Mouse (Mus musculus): ENCODE measurements around the gene Sst.
"Not testable (repeated sequence)": the region's sequence is repeated elsewhere in the genome, so short reads cannot be mapped to it uniquely, and the experiment has no call there.

Sst gene

DNA sequence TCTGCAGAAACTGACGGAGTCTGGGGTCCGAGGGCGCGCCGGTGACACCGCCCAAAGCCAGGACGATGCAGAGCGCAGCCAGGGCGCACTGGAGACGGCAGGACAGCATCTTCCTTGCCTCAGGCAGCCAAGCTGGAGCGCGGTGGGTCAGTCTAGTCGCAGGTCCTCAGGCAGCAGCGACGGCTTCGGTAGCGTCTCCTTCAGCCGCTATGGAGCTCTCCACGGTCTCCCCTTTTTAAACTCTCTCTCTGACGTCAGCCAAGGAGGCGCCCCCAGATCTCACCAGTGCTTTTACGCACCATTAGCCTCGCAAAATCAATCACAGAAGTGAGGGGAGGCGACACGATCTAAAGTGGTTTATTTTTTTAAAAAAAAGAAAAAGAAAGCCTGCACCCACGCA lies at the start of gene Sst:
Sst (minus strand) TSS at position 323 of the 400 bp plus-strand sequence.
- DNase-seq (ENCODE audit: low spot score), result no peak

DNA sequence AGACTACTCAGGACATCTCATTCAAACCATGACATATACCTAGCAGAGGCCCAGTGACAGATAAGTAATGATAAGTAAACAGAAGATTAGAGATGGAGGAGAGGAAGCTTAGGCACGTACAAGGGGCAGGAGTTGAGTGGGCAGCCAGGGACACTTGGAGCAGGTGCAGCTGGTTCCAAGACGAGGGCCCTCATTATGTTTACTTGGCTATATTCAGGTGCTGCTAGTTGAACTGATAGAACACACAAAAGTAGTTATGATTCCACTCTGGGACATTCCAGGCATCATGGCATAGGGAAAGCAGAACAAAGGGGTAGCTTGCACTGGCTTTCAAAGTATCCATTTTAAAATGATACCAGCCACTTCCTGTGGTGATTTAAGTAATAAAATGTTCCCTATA lies 43.6 kb upstream of the Sst start:
- no peak for DNase-seq (ENCODE audit: low spot score)

DNA sequence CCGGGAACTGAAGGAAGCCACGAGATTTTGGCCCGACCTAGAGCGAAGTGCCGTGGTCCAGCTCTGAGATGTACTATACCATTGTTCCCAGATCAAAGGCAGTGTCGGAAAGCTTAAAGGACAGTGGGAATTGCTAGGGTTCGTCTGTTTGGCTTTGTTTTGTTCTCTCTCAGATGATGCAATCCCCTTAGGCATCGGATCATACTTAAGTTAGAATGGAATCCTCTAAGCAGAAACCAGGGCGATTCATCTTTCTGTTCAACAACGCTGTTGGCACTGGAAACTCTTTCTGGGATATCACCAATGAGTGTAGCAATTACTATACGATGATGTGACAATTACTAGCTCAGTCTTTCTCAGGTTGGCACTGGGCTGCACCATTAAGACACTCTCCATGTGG lies 41.5 kb upstream of the Sst start, which contains the start of gene Rtp2:
Rtp2 (minus strand) TSS at position 101 of the 400 bp plus-strand sequence.
- DNase-seq (ENCODE audit: low spot score), result no peak

DNA sequence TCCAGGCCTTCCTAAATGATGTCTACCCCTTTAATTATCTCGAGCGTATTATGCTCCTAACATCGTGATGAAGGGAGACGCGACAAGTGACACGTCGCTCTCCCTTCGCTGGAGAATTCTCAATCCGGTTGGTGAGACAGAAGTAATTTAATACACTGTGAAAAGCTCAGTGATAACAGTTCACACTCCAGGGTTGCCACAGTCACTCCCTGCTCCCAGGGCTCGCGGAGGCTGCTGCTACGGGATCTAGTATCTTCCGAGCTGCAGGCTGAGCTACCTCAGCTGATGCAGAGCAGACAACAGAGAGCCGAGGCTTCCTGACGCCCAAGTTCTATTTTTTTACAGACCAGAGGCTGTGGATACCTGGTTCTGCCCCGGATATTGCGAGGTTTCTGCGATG lies 40.5 kb upstream of the Sst start:
- no peak for DNase-seq (ENCODE audit: low spot score)

DNA sequence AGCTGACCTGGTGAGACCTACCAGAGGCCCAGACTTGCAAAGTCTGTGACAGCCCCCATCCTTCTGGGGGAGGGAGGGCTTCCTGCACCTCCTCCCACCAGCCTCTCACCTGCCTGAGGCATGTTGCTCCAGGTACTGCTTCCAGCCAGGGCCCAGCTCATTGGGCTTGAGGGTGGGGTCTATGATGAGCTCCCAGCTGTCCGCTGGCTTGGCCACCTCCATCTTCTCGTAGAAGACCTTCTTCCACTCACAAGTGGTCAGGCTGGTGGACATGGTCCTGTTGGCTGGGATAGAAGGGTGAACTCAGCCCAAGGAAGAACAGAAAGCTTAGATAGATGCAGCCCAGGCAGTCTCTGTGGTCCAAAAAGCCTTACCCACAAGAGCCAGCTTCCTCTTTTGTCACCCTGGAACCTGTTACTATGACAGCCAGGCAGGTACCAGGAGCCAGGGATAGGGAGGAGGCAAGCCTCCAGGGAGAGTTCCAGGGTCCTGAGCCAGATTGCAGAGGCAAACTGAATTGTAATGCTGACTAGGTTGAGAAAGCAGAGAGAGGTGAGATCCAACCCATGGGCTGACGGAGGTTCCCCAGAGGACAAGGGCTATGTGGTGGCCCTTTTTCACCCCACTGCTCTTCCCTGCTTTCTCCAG lies 39.8 kb upstream of the Sst start:
- no peak for DNase-seq (ENCODE audit: low spot score)

DNA sequence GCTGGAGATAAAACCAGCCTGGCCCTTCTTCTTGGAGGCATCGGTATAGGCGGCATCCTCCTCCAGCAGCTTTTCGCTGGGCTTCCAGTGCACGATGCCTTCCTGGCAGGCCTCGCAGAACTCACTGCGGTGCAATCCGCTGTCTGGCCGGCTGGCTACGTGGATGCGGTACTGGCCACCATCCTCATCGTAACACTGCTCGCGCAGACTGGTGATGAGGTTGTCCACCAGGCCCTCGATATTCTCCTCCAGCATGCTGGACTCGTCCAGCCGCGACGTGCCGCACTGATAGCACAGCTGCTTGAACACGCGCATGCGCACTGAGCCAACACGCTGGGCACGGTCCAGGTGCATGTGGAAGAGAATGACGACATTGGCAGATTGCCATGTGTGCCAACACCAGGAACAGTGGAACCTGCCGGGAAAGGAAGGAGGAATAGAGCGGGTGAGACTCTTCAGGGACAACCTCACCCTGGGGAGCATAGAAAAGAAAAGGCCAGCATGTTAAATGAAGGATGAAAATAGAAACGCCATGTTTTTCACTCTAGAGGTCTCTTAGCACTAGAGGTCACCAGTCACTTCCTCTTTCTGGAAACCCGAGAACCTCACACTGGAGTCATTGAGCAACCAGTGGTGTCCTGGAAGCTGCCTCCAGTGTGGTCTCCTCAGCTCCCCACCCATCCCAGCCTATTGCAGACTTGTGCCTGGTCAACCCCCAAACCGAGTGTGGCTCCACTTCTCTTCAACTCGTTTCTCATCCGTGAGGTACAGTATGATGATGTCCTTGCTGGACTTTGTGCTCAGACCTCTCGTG lies 36.8 kb upstream of the Sst start:
- DNase-seq (ENCODE audit: low spot score), result no peak

DNA sequence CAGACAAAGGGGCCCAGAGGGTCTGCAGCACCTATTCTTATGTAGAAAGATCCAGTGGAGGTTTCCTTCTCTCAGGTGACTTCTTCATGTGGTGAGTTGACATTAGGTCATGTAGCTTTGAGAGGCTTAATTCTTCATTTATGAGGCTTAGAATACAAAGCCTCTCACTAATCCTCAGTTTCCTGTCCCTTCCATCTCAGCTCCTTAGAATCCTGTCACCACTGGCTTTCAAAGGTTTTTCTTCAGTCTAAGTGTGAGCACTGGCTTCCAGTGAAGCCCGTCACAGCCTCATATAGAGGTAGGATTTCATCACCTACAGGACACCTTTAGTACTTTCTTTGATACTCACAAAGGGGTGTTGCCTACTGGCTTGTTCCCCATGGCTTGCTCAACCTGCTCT lies 32.1 kb upstream of the Sst start:
- no peak for DNase-seq (ENCODE audit: low spot score)

DNA sequence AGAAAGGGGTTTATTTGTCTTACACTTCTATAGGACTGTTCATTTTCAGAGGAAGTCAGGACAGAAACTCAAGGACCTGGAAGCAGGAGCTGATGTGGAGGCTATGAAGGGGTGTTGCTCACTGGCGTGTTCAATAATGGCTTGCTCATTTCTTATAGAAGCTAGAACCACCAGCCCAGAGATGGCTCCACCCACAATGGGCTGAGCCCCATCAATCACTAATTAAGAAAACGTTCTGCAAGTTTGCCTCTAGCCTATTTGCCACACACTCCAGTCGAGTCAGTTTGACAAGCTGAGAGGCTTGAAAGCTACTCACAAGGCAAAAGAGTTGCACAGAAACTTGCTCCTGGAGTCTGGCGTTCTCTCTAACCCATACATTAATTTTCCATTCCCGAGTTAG lies 30.9 kb upstream of the Sst start:
- no peak for DNase-seq (ENCODE audit: low spot score)

DNA sequence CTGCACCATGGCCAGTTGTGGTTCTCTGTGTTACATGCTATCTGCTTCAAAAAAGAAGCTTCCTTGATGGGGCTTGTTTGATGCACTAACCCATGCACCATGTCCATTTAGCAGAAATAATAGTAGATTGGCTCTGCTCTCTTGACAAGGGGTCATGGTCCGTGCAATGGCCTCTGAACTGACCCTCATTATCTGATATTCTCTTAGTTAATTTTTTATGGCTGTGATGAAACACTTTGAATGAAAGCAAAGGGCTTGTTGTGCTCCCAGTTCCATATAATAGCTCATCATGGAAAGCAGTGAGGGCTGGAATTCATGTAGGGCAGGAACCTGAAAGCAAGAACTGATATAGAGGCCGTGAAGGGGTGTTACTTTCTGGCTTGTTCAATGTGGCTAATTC lies 28.7 kb upstream of the Sst start:
- no peak for DNase-seq (ENCODE audit: low spot score)

DNA sequence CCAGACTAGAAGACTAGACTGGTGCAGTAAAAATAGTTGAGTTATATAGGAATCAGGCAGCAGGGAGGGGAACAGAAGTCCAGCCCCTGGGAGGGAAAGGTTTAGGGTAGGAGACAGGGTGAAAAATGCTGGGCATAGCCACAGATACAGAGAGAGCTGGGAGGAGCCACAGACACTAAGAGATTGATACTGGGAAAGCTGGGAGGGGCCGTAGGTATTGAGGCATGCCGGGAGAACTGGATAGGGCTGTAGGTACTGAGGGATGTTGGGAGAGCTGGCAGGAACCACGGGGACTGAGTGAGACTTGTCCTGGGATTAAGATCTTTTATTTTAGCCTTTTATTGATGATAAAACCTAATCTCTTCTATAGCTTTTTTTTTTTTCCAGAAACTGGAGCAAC lies 22.6 kb upstream of the Sst start:
- no peak for DNase-seq (ENCODE audit: low spot score)

DNA sequence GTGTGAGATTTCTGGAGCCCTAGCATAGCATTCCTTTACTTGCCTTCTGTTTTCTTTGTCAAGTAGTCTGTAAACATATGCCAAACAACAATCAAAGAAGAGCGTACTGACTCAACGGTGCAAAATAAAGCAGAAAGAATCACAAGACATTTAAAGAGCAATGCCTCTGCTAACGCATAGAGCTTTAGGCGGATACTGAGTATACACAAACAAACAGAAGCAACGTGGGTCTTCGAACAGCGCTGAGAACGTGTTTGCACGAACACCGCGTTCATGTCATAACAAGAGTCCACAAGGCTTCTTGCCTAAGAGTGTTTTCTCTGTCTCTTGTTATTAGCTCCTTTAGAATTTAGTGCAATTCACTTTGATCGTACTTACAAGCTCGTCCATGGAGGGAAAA lies 22.0 kb upstream of the Sst start:
- DNase-seq (ENCODE audit: low spot score), result no peak

DNA sequence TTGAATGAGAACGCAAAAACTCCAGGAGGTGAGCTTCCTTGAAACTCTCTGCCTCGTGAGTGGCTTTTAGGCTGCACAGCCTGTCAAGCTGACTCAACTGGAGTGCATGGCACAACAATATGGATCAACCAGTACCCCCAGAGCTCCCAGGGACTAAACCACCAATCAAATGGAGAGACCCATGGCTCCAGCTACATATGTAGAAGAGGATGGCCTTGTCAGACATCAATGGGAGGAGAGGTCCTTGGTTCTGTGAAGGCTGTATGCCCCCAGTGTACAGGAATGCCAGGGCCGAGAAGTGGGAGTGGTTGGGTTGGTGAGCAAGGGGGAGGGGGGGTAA lies 18.2 kb upstream of the Sst start:
- DNase-seq (ENCODE audit: low spot score), result not testable (repeated sequence)

DNA sequence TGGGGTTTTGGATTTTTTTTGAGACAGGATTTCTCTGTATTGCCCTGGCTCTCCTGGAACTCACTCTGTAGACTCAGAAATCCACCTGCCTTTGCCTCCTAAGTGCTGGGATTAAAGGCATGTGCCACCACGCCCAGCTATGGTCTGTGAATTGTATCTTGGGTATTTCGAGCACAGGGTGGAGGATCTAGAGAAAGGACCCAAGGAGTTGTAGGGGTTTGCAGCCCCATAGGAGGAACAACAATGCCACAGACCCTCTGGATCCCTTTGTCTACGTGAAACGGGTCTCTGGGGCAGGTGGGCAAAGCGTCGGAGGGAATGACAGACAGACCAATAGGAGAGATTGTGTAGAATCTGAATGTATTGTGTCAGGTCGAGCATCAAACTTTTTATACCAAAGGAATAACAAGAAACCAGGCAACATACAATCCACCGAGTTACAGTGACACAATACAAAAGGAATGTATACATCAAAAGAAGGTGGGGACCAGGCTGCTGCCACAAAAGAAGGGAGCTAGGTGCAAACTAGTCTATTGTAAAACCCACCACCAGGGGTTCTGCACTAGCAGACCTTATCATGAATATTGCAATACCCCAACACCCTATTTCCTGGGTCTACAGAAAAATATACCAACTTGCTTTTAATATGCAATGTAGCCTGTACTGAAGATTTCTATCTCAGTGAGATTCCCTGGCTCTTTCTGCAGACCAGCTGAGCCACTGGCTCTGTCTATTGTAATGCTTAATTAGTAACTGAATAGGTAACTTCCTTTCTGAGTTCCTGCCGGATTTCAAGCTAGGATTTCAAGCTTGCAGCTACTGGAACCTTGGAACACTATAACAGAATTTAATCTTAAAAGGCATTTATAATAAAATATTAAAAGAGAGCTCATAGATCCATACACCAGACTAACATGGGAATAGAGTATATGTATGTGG lies 17.6 kb upstream of the Sst start:
- not testable (repeated sequence) for DNase-seq (ENCODE audit: low spot score)

DNA sequence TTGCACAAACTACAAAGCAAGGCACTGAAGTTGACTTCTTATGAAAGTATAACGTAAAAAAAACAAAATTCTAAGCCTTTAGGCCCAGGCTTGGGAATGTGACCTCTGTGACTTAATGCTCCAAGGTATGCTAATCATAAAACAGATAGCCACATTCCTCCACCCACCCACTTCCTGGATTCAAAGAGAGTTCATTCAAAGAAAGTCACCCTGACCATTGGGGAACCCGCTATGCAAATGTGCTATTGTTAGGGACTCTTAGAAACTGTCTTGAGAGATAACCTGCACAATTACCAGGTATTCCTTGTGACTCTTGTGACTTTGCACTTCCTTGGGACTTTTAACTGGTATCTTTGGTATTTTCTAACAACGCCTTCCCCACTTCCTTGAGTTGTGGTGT lies 15.8 kb upstream of the Sst start:
- DNase-seq (ENCODE audit: low spot score), result not testable (repeated sequence)

DNA sequence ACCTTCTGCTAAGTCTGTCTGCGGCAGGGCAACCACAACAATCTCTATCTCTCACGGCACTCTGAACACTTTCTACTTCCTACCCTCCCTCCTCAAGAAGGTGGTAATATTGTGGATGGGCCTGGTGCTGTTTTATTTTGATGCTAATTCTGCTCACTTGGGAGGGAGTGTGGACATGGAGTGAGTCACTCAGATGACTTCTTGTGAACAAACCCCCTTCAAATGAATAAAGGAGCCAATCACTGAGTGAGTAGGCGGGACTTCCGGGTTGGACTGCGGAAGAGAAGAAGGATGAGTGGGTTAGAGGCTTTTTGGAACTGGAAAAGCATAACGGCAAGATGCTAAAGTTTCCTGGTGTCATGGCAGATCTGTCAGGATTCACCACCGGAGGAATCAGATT lies 10.7 kb upstream of the Sst start:
- DNase-seq (ENCODE audit: low spot score), result no peak

DNA sequence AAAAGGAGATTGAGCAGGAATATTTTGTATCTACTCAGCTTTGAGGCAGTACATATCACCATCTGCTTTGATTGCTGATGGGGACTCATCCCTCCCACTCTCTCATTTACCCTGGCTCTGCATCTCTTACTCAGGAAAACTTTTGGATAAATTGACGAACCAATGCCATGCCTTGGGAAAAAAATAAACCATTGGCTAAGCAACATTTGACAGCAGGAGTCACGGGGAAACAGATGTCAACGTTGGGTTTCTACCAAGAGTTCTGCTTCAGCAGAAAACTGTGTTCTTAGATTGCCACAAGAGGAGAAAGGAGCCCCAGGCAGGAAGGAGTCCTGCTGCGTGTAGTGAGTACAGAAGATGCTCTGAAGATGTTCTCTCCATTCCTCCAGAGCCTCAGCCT lies 9.3 kb upstream of the Sst start:
- DNase-seq (ENCODE audit: low spot score), result no peak

DNA sequence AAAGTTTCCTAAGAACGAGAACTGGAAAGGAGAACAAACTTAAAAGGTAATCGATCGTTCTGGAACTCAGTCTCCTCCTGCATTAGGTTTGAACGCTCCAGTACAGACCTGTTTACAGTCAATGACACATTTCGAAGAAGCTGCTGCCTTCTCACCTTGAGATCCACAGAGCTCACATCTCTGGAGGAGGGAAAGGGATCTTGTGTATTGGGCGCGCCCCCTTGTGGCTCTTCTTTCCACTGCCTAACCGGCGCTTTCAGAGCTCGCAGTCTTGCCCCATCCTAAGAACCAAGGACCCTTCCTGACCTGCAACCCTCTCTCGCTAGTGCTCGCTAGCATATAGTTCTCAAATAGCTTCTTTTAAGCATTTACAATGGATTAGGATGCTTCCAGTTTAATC lies 8.1 kb upstream of the Sst start:
- peak; percentile 49 for DNase-seq (ENCODE audit: low spot score)

DNA sequence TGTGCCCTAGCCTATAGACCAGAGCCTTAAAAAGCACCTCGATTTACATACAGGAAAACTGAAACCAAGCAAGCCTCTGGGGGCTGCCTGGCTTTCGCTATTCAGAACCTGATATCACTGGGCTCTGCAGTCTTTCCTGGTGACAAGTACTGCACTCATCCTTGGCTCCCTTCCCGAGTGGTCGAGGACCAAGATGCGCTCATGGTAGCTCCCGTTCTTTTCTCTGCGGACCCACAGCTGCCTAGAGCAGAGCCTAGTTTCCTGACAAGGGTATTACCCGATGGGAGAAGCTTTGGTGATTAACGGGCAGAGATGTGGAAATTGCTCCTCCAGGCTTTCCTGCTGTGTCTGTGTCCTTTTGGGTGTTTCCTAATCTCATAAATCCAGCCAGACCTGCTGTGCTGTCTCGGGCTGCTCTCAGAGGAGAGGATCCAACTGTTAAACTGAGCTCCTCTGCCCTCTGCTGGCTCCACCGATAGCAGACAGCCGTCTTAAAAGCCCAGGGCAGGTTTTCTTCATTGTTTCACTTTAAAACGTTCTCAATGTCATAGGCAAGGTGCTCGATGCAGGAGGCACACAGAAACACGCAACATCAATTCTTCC lies 7.3 kb upstream of the Sst start:
- DNase-seq (ENCODE audit: low spot score), result peak; percentile 50

DNA sequence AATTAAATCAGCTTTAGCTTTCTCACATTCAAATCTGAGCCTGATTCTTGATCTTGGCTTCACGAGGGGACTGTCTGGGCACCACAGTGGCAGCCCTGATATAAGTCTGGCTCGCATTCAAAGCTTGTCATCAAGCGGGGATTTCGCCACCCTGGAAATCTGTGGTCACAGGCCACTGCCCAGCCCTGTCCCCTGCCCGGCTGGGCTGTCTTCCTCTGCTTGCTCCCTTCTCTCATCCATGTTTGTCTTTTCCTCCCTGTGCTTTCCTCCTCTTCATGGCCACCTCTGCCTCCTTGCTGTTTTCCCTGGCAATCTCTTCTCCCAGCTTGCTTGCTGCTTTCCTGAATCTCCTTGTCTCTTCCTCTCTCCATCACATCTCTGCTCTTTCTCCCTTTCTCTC lies 6.7 kb upstream of the Sst start:
- DNase-seq (ENCODE audit: low spot score), result no peak

DNA sequence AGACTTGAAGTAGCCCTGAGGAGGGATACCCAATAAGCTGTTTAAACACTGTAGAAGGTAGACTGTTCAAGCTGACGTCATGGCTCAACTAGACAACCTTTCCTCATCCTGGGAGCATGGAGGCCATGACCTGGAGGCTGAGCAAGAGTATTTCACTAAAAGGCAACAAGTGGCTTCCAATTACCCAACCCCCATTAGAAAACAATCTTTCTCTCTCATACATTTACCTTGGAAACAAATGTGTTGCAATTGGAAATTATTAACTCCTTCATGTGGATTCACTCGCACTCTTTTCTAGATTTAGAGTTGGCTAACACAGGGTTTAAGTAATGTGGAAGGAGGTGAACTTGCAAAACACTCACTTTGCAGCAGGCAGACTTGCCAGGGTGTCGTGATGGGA lies 4.4 kb upstream of the Sst start:
- DNase-seq (ENCODE audit: low spot score), result no peak

DNA sequence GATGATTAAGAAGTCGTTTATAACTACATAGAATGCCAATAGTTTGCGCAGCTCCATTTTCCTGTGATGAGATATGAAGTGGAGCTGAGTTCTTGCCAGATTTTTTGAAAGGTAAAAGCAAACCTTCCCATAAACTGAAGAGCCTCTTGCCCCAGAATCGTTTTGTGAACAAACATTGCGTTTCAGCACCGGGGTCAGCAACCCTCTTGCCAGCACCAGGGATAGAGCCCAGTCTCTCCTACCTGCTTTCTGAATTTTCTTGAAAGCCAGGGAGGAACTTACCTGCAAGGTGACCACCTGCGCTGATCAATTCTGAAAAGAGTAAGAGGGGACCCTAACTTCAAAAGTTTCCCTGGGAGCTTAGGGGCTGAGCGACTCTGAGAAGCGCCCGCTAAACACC lies 607 bp downstream of the Sst start:
- no peak for DNase-seq (ENCODE audit: low spot score)

DNA sequence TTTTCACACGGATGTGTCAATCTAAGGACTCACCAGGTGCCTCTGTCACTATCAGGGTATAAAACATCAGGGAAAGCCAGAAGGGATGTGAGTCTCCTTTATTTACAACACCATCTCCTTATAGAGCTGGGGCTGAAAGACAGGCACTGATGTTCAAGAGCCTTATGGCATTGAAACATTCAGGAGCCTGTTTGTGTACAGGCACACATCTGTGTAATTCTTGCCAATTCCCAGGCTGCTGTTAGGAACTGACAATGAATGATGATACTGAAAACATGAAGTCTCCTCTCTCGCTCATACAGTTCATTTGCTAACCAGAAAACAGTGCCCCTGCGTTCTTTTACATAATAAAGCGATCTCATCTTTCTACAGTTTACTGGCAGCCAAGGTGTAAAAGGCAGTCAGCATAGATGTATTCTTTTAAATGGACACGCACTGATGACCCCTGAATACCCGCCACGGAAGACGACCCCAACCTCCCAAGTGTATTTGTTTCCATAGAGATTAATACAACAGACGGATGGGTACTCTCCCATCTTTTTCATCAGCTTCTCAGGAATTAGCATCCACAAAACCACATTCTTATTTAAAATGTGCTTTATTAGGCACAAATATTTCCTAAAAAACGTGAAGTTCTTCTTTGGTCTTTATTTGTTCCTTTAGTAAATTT lies 2.7 kb downstream of the Sst start:
- DNase-seq (ENCODE audit: low spot score), result no peak
